Mouse (Mus musculus) mesoderm, embryonic 11.5 days (tissue): ENCODE measurements at regions not wholly inside any gene's neighbourhood (a gene's known extent, or its start where the extent isn't known, plus 50 kb on each side); places are given as distances from the start of the nearest gene placed in this dataset.

ENCODE experiments used
- DNase-seq: peaks from one replicate; pipeline ENCODE4 v3.0.0-alpha.2; 2012; ENCODE audit warnings: low read depth, low spot score

- DNase-seq, result no peak
Observed at GRCm38 (mm10) chr6:117422846-117423573, 254.7 kb downstream of the Cxcl12 start.

- no peak for DNase-seq
Observed at GRCm38 (mm10) chr6:117426363-117426762, 258.0 kb downstream of the Cxcl12 start.

DNA sequence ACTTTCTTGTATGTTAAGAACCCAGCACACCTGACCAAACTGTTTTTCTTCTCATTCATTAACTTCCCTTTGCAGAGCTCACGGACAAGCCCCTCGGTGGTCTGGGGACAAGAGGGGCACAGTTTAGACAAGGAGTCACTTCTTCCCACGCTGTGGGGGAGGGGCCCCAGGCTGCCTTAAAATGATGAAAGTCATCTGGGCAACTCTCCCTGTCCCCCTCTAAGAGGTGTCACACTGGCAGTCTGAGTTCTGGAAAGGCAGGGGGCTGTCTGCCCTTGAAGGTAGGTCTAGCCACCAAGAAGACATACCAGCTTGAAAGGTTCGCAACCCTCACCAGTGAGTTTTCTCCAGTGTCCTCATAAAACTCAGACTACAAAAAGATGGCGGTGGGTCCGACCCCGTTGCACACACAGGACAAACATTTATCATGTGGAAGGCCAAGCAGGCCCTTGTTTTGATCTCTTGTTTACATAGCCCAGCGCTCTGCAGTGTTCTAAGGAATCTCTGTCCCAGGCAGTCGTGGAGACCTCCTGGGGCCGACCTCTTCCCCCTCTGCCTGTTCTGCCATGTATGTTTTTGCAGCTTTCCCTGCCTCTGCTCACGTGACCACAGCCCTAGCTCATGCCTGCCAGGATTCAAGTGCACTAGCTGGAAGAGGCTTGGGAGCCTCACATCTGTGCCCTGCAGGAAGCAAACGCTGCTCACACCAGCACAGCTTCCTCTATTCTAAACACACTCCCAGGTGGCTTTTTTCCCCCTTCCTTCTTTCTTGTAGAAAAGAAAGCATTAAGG lies 259.2 kb downstream of the Cxcl12 start:
- DNase-seq, result peak; percentile 80

- peak; percentile 60 for DNase-seq
Observed at GRCm38 (mm10) chr6:117428441-117428840, 260.1 kb downstream of the Cxcl12 start.

- peak; percentile 60 for DNase-seq
Observed at GRCm38 (mm10) chr6:117430876-117431781, 262.8 kb downstream of the Cxcl12 start.

DNA sequence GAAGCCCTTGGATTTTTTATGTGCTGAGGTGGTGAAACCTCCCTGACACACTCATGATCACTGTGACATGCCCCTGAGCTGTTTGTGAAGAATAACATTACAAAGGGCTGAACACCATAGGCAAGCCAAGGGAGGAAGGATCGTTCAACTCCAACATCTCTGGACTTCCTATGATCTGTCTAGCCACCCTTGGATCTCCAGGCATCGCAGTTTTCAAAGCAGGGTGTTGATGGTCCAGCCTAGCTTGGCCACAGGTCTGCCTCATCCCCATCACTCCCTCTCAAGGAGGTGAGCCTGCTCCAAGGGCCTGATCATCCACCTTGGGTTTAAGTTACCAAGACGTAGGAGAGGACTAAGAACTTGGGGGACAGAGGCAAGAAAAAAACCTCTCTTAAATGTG lies 268.5 kb downstream of the Cxcl12 start:
- no peak for DNase-seq

DNA sequence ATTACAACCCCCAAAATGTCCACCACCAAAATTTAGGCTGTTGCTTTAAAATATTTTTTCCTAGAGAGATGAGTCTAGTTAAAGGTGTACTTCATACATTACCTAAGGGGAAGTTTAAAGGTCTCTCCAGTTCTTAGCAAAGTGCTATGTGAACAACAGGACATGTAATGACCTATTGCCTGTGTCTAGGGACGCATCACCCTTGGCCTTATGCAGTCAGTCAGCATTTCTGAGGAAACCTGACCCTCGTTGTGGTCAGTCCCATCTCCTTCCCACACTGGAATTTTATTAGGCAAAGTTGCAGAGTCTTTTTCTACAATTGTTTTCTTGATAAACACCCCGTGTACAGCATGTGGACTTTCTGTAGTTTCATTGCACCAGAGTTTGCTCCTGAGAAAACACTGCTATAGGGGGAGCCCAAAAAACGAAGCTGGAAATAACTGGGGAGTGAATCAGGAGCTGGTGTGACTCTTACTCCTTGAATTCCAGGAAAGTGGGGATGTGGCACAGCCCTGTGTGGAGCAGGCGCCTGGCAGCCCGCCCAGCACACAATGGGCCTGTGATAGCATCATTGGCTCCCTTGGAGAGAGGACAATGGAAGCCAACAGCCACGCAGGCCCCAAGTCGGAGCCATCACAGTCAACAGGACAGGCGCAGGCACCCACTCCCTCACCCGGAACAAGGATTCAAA lies 269.2 kb downstream of the Cxcl12 start:
- no peak for DNase-seq

GRCm38 (mm10) chr6:117448652-117449051 lies 280.3 kb downstream of the Cxcl12 start:
- no peak for DNase-seq

GRCm38 (mm10) chr6:117451001-117451400 lies 282.7 kb downstream of the Cxcl12 start:
- DNase-seq, result no peak

DNA sequence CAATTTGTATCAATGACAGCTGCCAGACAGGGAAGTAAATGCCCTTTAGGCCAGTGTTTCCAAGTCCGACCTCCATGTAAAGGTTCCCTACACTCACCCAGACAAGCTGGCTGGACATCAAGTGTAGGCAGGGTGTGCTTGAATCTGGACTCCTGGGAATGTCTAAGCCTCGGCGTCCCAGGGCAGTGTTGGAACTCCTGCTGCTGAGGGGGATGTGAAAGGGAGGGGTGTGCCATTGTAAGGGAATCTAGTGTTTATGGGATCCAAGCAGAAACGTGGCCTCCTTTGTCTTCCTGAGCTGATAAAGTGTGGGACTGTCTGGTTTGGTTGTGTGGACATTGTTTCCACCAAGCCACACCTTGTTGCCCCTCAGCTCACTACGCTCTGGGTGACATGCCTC lies 291.9 kb downstream of the Cxcl12 start:
- no peak for DNase-seq

DNA sequence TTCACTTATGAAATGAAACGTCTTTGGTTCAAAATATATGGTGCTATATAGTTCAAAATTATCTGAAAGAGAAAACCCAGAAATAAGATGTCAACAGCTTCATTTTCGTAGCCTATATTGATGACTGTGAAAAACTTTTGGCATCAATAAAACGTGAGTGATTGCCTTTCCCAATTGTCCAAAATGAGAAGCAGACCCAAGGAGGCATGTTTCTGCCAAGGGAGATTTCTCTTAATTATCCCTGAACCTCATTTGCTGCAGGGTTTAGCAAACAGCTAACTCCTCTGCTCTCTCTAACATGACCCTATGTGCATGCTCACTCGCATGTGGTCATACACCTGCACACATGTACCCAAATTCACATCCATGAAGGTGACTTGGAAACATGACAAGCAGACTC lies 296.8 kb downstream of the Cxcl12 start:
- no peak for DNase-seq

- DNase-seq, result no peak
Observed at GRCm38 (mm10) chr6:117465606-117466174, 297.4 kb downstream of the Cxcl12 start.

DNA sequence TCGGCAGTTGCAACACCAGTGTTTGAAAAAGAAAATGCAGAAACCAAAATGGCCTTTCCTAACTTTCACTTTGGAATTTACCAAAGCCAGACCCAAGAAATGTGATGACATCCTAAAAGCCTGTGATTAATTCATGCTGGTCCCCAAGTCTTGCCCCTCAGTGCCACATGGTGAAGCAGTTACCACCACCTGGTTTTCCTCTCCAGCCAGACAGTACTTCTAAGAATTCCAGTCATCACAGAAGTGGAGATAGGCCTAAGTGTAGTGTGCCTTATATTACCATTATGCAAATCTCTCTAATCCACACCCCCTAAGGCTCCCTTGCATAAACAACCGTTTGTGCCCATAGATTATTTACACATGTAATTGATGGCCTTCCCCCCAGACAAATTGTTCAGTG lies 311.0 kb downstream of the Cxcl12 start:
- DNase-seq, result peak; percentile 59

GRCm38 (mm10) chr6:117480396-117480795 lies 312.1 kb downstream of the Cxcl12 start:
- DNase-seq, result no peak

- no peak for DNase-seq
Observed at GRCm38 (mm10) chr6:117489161-117489560, 320.8 kb downstream of the Cxcl12 start.

GRCm38 (mm10) chr6:117489761-117490396 lies 321.5 kb downstream of the Cxcl12 start:
- DNase-seq, result no peak

DNA sequence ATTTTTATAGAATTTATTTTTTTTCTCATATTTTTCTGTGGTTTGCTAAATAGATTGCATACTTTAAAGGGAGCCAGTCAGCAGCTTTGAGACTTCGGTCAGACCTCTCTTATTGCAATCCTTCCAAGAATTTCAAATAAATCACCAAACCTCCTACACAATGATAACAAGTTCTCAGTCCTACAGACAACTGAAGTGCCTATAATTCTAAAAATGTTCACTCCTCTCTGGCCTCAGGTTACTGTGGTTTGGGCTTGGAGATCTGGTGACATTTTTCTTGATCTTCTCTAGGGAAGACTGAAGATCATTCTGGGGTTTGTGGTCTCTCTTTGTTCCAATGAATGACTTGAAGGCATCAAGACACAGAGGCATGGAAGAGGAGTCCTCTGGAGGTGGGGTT lies 326.6 kb downstream of the Cxcl12 start:
- DNase-seq, result no peak

DNA sequence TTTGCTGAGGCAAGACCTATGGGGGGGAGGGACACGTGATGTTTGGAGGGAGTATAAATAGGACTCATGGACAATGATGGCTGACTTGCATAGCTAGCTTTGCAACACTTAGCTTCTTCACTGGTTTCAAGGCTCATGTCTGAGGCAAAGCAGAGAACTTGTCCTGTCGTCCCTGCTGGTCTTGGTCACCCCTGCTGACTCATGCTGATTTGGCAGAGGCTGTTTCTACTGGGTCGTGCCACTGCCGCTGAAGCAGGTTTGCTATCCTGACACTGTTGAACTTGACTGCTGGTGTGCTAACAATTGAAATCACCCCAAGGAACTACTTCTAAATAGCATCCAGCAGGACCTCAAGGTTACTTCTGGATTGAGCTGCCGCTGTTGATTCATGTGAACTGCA lies 329.0 kb downstream of the Cxcl12 start:
- DNase-seq, result no peak

DNA sequence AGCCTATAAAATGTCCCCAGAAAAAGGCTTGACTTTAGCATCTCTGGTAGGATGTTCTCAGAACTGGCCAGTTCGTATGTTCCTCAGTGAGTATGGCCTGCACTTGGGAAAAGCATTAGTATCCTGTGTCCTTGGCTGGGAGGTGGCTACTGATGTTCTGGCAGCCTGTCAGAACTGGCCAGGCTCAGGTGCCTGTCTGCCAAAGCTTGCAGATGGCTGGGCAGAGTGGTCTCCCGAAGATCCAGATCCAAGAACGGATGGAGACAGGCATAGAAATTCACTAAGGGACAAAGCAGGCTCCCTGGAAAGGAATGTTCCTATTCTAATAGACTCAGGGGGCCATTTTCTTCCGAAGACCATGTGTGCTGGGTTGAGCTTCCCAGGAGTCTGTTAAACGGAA lies 329.6 kb downstream of the Cxcl12 start:
- no peak for DNase-seq

DNA sequence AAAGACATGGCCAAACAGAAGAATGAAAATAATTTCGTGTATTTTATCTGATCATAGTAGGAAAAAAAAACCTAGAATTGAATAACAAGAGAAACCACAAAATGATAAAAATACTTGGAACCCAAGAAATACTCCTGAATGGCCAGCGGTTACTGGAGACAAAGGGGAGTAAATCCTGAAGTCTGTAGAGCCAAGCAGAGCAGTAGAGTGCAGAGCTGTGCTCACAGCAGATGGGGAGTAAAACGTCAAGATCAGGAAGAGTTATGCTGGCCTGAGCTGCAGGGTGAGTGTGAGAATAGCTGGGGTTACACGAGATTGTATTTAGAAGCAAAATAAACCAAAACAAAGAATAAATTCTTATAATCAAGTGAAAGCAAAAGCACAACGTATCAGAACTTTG lies 334.0 kb downstream of the Cxcl12 start:
- no peak for DNase-seq

DNA sequence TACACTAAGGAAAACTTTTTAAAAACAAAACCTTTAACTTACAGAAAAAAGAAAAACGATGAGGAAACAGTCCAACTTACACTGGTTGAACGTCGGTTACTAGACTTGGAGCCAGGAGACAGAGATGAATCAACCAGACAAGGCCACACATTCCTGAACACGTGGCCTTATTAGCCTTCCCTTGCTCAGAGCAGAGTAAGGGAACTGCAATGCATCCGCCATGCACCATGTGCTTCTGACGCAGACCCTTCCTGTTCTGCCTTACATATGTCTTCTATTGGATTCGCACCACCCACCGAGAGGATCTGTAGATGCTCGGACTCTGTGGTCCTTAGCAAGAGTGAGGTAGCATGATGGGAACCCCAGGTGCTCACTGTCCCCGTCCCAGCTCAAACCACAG lies 336.2 kb upstream of the Zfp637 start:
- peak; percentile 59 for DNase-seq
